8 mouse cellular contexts compared by ENCODE assay signal in genomic region chr15:12490527-12490926, GRCm38 (mm10).
DNase-seq lines count a peak whose midpoint lies in the region; ATAC-seq lines count a peak whose summit lies in the region.

No protein-coding gene starts in this region.

- H3K9ac ChIP-seq in neural tube, embryonic 13.5 days, result no peak overlapping the region
- H3K9ac ChIP-seq in forebrain, embryonic 15.5 days (replicated peaks), result no peak overlapping the region
- H3K9ac ChIP-seq in hindbrain, embryonic 12.5 days, result no peak overlapping the region
- H3K9ac ChIP-seq in liver, embryonic 16.5 days (ENCODE audit: low read depth, low read length), result no peak overlapping the region
- no peak overlapping the region for H3K9ac ChIP-seq in stomach, embryonic 14.5 days (replicated peaks; ENCODE audit: low read depth, low read length)

- 29% methylated on average over 7 of the region's 7 CpGs for WGBS in neural tube, embryonic 13.5 days
- 12% methylated on average over 7 of the region's 7 CpGs for WGBS in forebrain, embryonic 15.5 days
- WGBS in hindbrain, embryonic 12.5 days, result 7% methylated on average over 7 of the region's 7 CpGs
- 36% methylated on average over 7 of the region's 7 CpGs for WGBS in liver, embryonic 16.5 days (ENCODE audit: insufficient replicate concordance)
- WGBS in stomach, embryonic 14.5 days, result 31% methylated on average over 7 of the region's 7 CpGs

- no peak for DNase-seq in neural tube, embryonic 10.5 days (ENCODE audit: extremely low spot score, low spot score)
- DNase-seq in right cerebral cortex, postnatal 25 days, result no peak
- DNase-seq in left cerebral cortex, adult 8-10 months (ENCODE audit: low spot score in 2 of 2), result no peak

- H3K36me3 ChIP-seq in neural tube, embryonic 13.5 days, result no peaks in the 10 kb centered on the region
- no peaks in the 10 kb centered on the region for H3K36me3 ChIP-seq in forebrain, embryonic 15.5 days
- no peaks in the 10 kb centered on the region for H3K36me3 ChIP-seq in hindbrain, embryonic 12.5 days
- no peaks in the 10 kb centered on the region for H3K36me3 ChIP-seq in liver, embryonic 16.5 days (ENCODE audit: control insufficient read depth, insufficient read depth)
- no peaks in the 10 kb centered on the region for H3K36me3 ChIP-seq in stomach, embryonic 14.5 days (ENCODE audit: control insufficient read depth, insufficient read depth, low read length)

- H3K4me1 ChIP-seq in neural tube, embryonic 13.5 days (replicated peaks), result peaks cover 9% of the 10 kb centered on the region; the same call in 1 of the 2 replicates
- peaks cover 10% of the 10 kb centered on the region for H3K4me1 ChIP-seq in forebrain, embryonic 15.5 days
- H3K4me1 ChIP-seq in hindbrain, embryonic 12.5 days, result peaks cover 9% of the 10 kb centered on the region
- peaks cover 2% of the 10 kb centered on the region for H3K4me1 ChIP-seq in liver, embryonic 16.5 days (ENCODE audit: control insufficient read depth, low read depth, low read length)
- H3K4me1 ChIP-seq in stomach, embryonic 14.5 days (ENCODE audit: control insufficient read depth, insufficient read depth, low read length), result peaks cover 20% of the 10 kb centered on the region

- 0 out of 2 replicates have a peak, but pooled peaks have one; percentile 37 for ATAC-seq in neural tube, embryonic 13.5 days (ENCODE audit: low read depth)
- ATAC-seq in forebrain, embryonic 15.5 days (replicated peaks), result peak; percentile 62
- ATAC-seq in hindbrain, embryonic 12.5 days (ENCODE audit: low FRiP score), result peak; percentile 33; the same call in 1 of the 2 replicates
- ATAC-seq in liver, embryonic 16.5 days (ENCODE audit: low read depth), result peak; percentile 70
- no peak; the same call in 1 of the 2 replicates for ATAC-seq in stomach, embryonic 14.5 days (ENCODE audit: insufficient number of reproducible peaks, insufficient read depth, low FRiP score, low read depth)

- no peaks in the 10 kb centered on the region for H3K9me3 ChIP-seq in neural tube, embryonic 13.5 days
- H3K9me3 ChIP-seq in forebrain, embryonic 15.5 days, result no peaks in the 10 kb centered on the region
- no peaks in the 10 kb centered on the region for H3K9me3 ChIP-seq in hindbrain, embryonic 12.5 days (replicated peaks)
- H3K9me3 ChIP-seq in liver, embryonic 16.5 days (replicated peaks; ENCODE audit: control insufficient read depth, low read length), result no peaks in the 10 kb centered on the region
- no peaks in the 10 kb centered on the region for H3K9me3 ChIP-seq in stomach, embryonic 14.5 days (ENCODE audit: control insufficient read depth, low read depth, low read length)

- H3K4me3 ChIP-seq in neural tube, embryonic 13.5 days, result no peak overlapping the region
- H3K4me3 ChIP-seq in forebrain, embryonic 15.5 days, result no peak overlapping the region
- H3K4me3 ChIP-seq in hindbrain, embryonic 12.5 days, result no peak overlapping the region
- H3K4me3 ChIP-seq in liver, embryonic 16.5 days (ENCODE audit: low read depth, low read length), result no peak overlapping the region
- no peak overlapping the region for H3K4me3 ChIP-seq in stomach, embryonic 14.5 days (ENCODE audit: low read depth, low read length)

- no peak overlapping the region; the same call in 1 of the 2 replicates for H3K27ac ChIP-seq in neural tube, embryonic 13.5 days (replicated peaks)
- 0 out of 2 replicates have a peak overlapping the region, but pooled peaks have one; percentile 36 for H3K27ac ChIP-seq in forebrain, embryonic 15.5 days (replicated peaks)
- H3K27ac ChIP-seq in hindbrain, embryonic 12.5 days, result 0 out of 2 replicates have a peak overlapping the region, but pooled peaks have one; percentile 23
- no peak overlapping the region for H3K27ac ChIP-seq in liver, embryonic 16.5 days (ENCODE audit: low read length)
- peak overlapping the region; percentile 63; the same call in 1 of the 2 replicates for H3K27ac ChIP-seq in stomach, embryonic 14.5 days (ENCODE audit: low read length)

- H3K4me2 ChIP-seq in neural tube, embryonic 13.5 days, result no peak overlapping the region; the same call in 1 of the 2 replicates
- no peak overlapping the region; the same call in 1 of the 2 replicates for H3K4me2 ChIP-seq in forebrain, embryonic 15.5 days (replicated peaks)
- no peak overlapping the region for H3K4me2 ChIP-seq in hindbrain, embryonic 12.5 days (replicated peaks)
- H3K4me2 ChIP-seq in liver, embryonic 16.5 days (ENCODE audit: low read depth, low read length), result 0 out of 2 replicates have a peak overlapping the region, but pooled peaks have one; percentile 10
- no peak overlapping the region for H3K4me2 ChIP-seq in stomach, embryonic 14.5 days (replicated peaks; ENCODE audit: low read depth, low read length)

- H3K27me3 ChIP-seq in neural tube, embryonic 13.5 days, result no peaks in the 10 kb centered on the region
- H3K27me3 ChIP-seq in forebrain, embryonic 15.5 days, result no peaks in the 10 kb centered on the region
- no peaks in the 10 kb centered on the region for H3K27me3 ChIP-seq in hindbrain, embryonic 12.5 days
- H3K27me3 ChIP-seq in liver, embryonic 16.5 days (ENCODE audit: control insufficient read depth, insufficient read depth, low read depth, low read length), result no peaks in the 10 kb centered on the region
- no peaks in the 10 kb centered on the region for H3K27me3 ChIP-seq in stomach, embryonic 14.5 days (ENCODE audit: control insufficient read depth, insufficient read depth, low read length)

Comparison
In these comparisons a context has a peak if more than half of its experiments do, and no peak if none do; other contexts are left out.
1. H3K27ac ChIP-seq: peak in forebrain, embryonic 15.5 days (single experiment), hindbrain, embryonic 12.5 days (single experiment) and stomach, embryonic 14.5 days (single experiment); none in neural tube, embryonic 13.5 days (single experiment) and liver, embryonic 16.5 days (single experiment).